Mouse (Mus musculus): ENCODE data around the gene Dcdc2b. TPM values are rescaled to one million over a fixed set of nuclear protein-coding genes. Genes with fewer than 3 reads are reported as not detected.

The Dcdc2b gene
- polyA plus RNA-seq, 1 experiment from 2014 or later = 2.3 TPM

DNA sequence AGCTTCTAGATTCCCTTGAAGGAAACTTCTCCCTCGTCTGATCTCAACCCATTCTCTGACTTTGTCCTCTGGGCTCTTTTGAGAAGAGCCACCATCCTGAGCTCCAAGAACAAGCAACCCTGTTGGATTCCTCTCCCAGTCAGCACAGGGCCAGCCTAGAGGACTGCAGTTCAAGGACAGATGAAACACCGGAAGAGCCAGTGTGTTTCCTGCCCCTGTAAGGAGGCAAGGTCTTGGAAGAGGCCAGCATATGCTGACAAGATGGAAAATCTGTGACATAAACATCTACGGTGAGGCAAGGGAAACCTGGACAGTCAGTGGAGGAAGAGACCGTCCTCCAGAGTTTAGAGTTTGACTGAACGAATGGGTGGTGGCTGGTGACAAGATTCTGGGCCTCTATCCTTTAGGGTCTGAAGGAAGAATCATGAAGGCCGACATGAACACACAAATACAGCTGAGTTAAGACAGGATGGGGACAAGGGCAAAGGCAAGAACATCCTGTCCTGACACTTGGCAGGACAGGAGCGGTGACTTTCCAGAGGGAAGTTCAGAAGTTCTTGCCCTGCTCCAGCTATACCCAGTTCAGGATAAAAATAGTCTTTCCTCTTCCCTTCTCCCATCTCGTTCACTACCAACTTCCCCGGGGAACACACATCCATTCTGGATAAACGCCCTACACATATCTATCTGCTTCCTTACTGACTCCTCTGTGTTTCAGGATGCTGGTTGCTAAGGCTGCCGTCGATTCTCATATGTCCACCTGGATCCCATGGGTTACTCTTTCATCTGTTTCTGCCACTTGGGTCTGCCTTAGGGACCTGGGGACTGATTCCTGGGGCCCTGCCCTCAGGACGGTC lies 41.6 kb downstream of the Dcdc2b start:
- H3K27ac ChIP-seq = no peak overlapping the region
- WGBS = 89% methylated on average over 13 of the region's 13 CpGs
- H3K36me3 ChIP-seq (ENCODE audit: poor library complexity, severe bottlenecking) = no peaks in the 10 kb centered on the region
- ATAC-seq = no peak
- no peak overlapping the region for H3K4me3 ChIP-seq
- H3K9me3 ChIP-seq (replicated peaks) = no peaks in the 10 kb centered on the region
- H3K27me3 ChIP-seq = no peaks in the 10 kb centered on the region
- H3K4me2 ChIP-seq = no peak overlapping the region
- H3K4me1 ChIP-seq = peaks cover 7% of the 10 kb centered on the region; the same call in 1 of the 2 replicates
- no peak overlapping the region for H3K9ac ChIP-seq

DNA sequence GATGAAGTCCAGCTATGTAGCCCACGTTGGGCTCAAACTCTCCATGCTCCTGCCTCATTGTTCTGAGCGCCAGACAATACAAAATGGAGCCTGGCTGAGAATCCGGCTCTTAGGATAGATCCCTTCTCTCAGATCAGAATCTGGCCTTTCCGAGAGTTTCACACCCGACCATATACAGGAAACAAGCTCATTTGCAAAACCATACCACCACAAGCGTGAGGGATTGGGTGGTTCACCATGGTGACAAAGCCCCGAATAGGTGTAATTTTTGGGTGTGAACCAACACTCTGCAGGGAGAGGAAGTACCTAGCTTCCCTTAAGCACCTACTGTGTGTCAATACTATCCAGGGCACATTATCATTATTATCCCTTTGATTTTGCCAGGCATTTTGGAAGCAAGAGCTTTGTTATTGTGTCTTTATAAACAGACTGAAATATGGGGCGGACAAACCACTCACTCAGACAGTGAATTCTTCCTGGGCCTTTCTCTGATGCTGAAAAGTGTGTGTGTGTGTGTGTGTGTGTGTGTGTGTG lies 42.4 kb downstream of the Dcdc2b start:
- Histone ChIP-seq H3K4me1 (no peaks in the 10 kb centered on the region), H3K27ac (no peak overlapping the region), H3K4me3 (no peak overlapping the region), H3K27me3 (no peaks in the 10 kb centered on the region), H3K9me3 (replicated peaks) (no peaks in the 10 kb centered on the region), H3K4me2 (no peak overlapping the region), H3K9ac (no peak overlapping the region), H3K36me3 (ENCODE audit: poor library complexity, severe bottlenecking) (no peaks in the 10 kb centered on the region)
- WGBS = 76% methylated on average over 8 of the region's 8 CpGs
- ATAC-seq = no peak

DNA sequence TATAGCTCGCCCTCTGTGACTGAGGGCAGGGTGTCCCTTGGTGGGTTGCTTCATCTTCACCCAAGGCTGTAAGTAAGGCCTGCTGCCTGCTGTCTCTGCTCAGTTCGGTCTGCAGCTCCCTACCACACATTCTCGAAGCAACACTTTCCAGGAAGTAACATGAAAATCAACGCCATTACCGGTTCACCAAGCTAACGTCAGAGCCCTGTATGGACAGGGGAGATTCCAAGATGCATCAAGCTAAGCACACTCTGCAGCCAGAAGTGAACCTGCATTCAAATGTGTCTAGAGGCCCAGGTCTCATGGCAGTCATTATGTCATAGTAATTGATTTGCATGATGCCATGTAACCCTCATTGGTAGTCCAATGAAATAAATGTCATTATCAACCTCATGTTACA lies 44.0 kb downstream of the Dcdc2b start:
- Histone ChIP-seq H3K9me3 (replicated peaks) (no peaks in the 10 kb centered on the region), H3K4me3 (no peak overlapping the region), H3K4me1 (no peaks in the 10 kb centered on the region), H3K27me3 (no peaks in the 10 kb centered on the region), H3K9ac (no peak overlapping the region), H3K27ac (no peak overlapping the region), H3K4me2 (no peak overlapping the region), H3K36me3 (ENCODE audit: poor library complexity, severe bottlenecking) (no peaks in the 10 kb centered on the region)
- no peak for ATAC-seq
- WGBS = 85% methylated on average over 6 of the region's 6 CpGs

DNA sequence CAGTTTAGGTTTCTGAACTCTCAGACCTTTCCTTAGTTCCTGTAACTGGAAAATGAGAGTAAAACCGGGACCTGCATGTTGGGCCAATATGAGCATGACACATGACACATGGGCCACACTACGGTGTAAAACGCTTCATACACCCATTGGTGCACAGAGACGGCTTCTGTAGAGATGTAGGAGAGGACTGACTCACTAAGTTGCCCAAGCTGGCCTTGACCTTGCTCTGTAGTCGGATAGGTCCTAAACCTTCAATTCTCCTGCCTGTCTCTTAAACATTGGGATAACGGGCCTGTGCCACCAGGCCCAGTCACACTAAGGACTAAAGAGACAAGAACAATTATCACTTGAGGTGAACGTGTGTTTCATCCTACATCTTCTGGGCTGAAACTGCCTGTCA lies 45.7 kb downstream of the Dcdc2b start:
- no peaks in the 10 kb centered on the region for H3K36me3 ChIP-seq (ENCODE audit: poor library complexity, severe bottlenecking)
- no peak overlapping the region for H3K4me2 ChIP-seq
- H3K27ac ChIP-seq = no peak overlapping the region
- no peaks in the 10 kb centered on the region for H3K4me1 ChIP-seq
- no peak for ATAC-seq
- WGBS = 92% methylated on average over 7 of the region's 7 CpGs
- no peak overlapping the region for H3K9ac ChIP-seq
- no peak overlapping the region for H3K4me3 ChIP-seq
- no peaks in the 10 kb centered on the region for H3K9me3 ChIP-seq (replicated peaks)
- H3K27me3 ChIP-seq = no peaks in the 10 kb centered on the region

DNA sequence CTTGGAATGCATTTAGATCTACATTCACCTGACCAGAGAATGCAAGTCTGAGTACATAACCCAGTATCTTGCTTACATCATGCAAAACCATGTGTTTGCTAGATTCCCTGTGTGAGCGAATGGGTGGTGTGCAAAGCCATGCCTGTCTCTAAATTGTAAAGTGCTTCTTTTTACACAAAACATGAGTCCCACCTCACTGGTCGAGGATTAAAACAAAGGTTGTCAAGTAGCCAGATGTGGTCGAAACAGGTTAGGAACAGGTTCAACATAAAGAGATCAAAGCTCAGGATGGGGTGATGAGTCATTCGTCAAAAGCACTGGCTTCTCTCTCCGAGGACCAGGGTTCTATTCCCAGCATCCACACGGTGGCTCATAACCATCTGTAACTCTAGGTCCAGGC lies 48.9 kb downstream of the Dcdc2b start:
- no peak for ATAC-seq

DNA sequence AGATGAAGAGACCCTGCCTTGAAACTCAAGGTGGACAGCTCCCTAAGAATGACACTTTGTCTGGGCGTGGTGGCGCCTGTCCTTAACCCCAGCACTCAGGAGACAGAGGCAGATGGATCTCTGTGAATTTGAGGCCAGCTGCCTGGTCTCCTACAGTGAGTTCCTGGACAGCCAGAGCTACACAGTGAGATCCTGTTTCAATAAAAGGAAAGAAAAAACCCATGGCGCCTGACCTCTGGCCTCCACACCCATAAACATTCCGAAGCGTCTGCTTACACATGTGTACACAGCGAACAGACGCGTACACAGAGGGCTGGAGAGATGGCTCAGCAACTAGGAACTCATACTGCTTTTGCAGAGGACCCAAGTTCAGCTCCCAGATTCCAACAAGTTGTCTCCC lies 50.3 kb downstream of the Dcdc2b start:
- 86% methylated on average over 8 of the region's 8 CpGs for WGBS
- ATAC-seq = no peak
- Histone ChIP-seq H3K27ac (no peak overlapping the region), H3K36me3 (ENCODE audit: poor library complexity, severe bottlenecking) (no peaks in the 10 kb centered on the region), H3K4me1 (no peaks in the 10 kb centered on the region), H3K9me3 (replicated peaks) (no peaks in the 10 kb centered on the region), H3K9ac (no peak overlapping the region), H3K4me2 (no peak overlapping the region), H3K27me3 (no peaks in the 10 kb centered on the region), H3K4me3 (no peak overlapping the region)

More for the DNA sequence above, 48.9 kb downstream of the Dcdc2b start:
- no peak overlapping the region for H3K4me3 ChIP-seq
- no peaks in the 10 kb centered on the region for H3K36me3 ChIP-seq (ENCODE audit: poor library complexity, severe bottlenecking)
- no peaks in the 10 kb centered on the region for H3K9me3 ChIP-seq (replicated peaks)
- no peaks in the 10 kb centered on the region for H3K4me1 ChIP-seq
- no peak overlapping the region for H3K4me2 ChIP-seq
- H3K27me3 ChIP-seq = no peaks in the 10 kb centered on the region
- H3K27ac ChIP-seq = no peak overlapping the region
- H3K9ac ChIP-seq = no peak overlapping the region
- WGBS = 86% methylated on average over 6 of the region's 6 CpGs

DNA sequence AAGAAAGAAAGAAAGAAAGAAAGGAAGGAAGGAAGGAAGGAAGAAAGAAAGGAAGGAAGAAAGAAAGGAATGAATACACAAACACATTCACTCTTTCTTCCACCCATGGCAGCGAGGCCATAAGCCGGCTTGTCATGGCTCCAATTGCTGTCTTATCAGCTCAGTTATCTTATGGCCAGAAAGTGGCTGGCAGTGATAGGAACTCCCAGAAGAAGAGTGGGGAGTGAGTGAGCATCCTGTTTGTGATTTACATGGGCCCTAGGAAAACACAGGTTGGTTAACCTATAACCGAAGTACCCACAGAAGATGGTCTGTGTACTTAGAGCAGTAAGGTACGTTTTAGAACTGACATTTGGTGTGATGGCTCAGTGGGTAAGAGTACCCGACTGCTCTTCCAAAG lies 52.9 kb downstream of the Dcdc2b start:
- 93% methylated on average over 5 of the region's 5 CpGs for WGBS
- H3K27me3 ChIP-seq = no peaks in the 10 kb centered on the region
- H3K4me1 ChIP-seq = peaks cover 4% of the 10 kb centered on the region; the same call in 1 of the 2 replicates
- H3K9ac ChIP-seq = no peak overlapping the region
- H3K9me3 ChIP-seq (replicated peaks) = no peaks in the 10 kb centered on the region
- ATAC-seq = no peak
- H3K36me3 ChIP-seq (ENCODE audit: poor library complexity, severe bottlenecking) = no peaks in the 10 kb centered on the region
- no peak overlapping the region for H3K4me3 ChIP-seq
- H3K27ac ChIP-seq = no peak overlapping the region
- H3K4me2 ChIP-seq = no peak overlapping the region

Other genes with a start within 250 kb of the Dcdc2b start
- gene Zbtb8a, start 236.1 kb downstream of the Dcdc2b start, polyA plus RNA-seq (2015; fragmentation: Nextera tagmentation; extraction: Ambion mirVana) = 12.9 and 13.6 TPM in 2 replicates
- 4.3 and 5.3 TPM in 2 replicates for gene Zbtb8b, start 173.4 kb downstream of the Dcdc2b start, polyA plus RNA-seq (2015; fragmentation: Nextera tagmentation; extraction: Ambion mirVana)
- 32.8 and 33.6 TPM in 2 replicates for gene Bsdc1, start 152.7 kb downstream of the Dcdc2b start, polyA plus RNA-seq (2015; fragmentation: Nextera tagmentation; extraction: Ambion mirVana)
- gene Tssk3, start 123.2 kb downstream of the Dcdc2b start, polyA plus RNA-seq (2015; fragmentation: Nextera tagmentation; extraction: Ambion mirVana) = not detected in 2 replicates
- gene Fam229a, start 123.1 kb downstream of the Dcdc2b start, polyA plus RNA-seq (2015; fragmentation: Nextera tagmentation; extraction: Ambion mirVana) = not detected in 2 replicates
- gene Marcksl1, start 100.7 kb downstream of the Dcdc2b start, polyA plus RNA-seq (2015; fragmentation: Nextera tagmentation; extraction: Ambion mirVana) = 1,756 and 1,774 TPM in 2 replicates
- gene Hdac1, start 71.5 kb downstream of the Dcdc2b start, polyA plus RNA-seq (2015; fragmentation: Nextera tagmentation; extraction: Ambion mirVana) = 189 and 191 TPM in 2 replicates
- 7.6 and 9.2 TPM in 2 replicates for gene Lck, start 40.6 kb downstream of the Dcdc2b start, polyA plus RNA-seq (2015; fragmentation: Nextera tagmentation; extraction: Ambion mirVana)
- gene Fam167b, start 35.7 kb downstream of the Dcdc2b start, polyA plus RNA-seq (2015; fragmentation: Nextera tagmentation; extraction: Ambion mirVana) = 0.31 and 0.68 TPM in 2 replicates
- 251 and 261 TPM in 2 replicates for gene Eif3i, start 13.6 kb downstream of the Dcdc2b start, polyA plus RNA-seq (2015; fragmentation: Nextera tagmentation; extraction: Ambion mirVana)
- gene Tmem234, start 13.6 kb downstream of the Dcdc2b start, polyA plus RNA-seq (2015; fragmentation: Nextera tagmentation; extraction: Ambion mirVana) = 186 and 193 TPM in 2 replicates
- gene Iqcc, start 4.8 kb upstream of the Dcdc2b start, polyA plus RNA-seq (2015; fragmentation: Nextera tagmentation; extraction: Ambion mirVana) = 30.1 and 31.5 TPM in 2 replicates
- 97.7 and 104 TPM in 2 replicates for gene Ccdc28b, start 9.7 kb upstream of the Dcdc2b start, polyA plus RNA-seq (2015; fragmentation: Nextera tagmentation; extraction: Ambion mirVana)
- gene Txlna, start 26.8 kb upstream of the Dcdc2b start, polyA plus RNA-seq (2015; fragmentation: Nextera tagmentation; extraction: Ambion mirVana) = 75.9 and 79.8 TPM in 2 replicates
- gene Kpna6, start 58.5 kb upstream of the Dcdc2b start, polyA plus RNA-seq (2015; fragmentation: Nextera tagmentation; extraction: Ambion mirVana) = 14.4 and 15.8 TPM in 2 replicates
- gene Tmem39b, start 82.6 kb upstream of the Dcdc2b start, polyA plus RNA-seq (2015; fragmentation: Nextera tagmentation; extraction: Ambion mirVana) = 15.5 and 21.1 TPM in 2 replicates
- gene Khdrbs1, start 128.0 kb upstream of the Dcdc2b start, polyA plus RNA-seq (2015; fragmentation: Nextera tagmentation; extraction: Ambion mirVana) = 190 TPM in 2 replicates
- gene Ptp4a2, start 197.0 kb upstream of the Dcdc2b start, polyA plus RNA-seq (2015; fragmentation: Nextera tagmentation; extraction: Ambion mirVana) = 358 and 389 TPM in 2 replicates

Data from forebrain, embryonic 13.5 days (tissue).